Mouse (Mus musculus) layer of hippocampus, adult 2 months (tissue): ENCODE data around the gene Fam234a. TPM values are rescaled to one million over a fixed set of nuclear protein-coding genes. Genes with fewer than 3 reads are reported as not detected.

Source experiments
- DNase-seq, 2 experiments: peaks; one replicate each; pipeline ENCODE4 v3.0.0; 2022; ENCODE audit warnings: low spot score in 2 of 2
- H3K27ac ChIP-seq: fragments of 200-600 bp; 2 replicates; pipeline ENCODE4 v1.8.1; 2022
- H3K4me3 ChIP-seq: fragments of 200-600 bp; 2 replicates; pipeline ENCODE4 v1.8.1; 2022; ENCODE audit warnings: mild to moderate bottlenecking
- CTCF ChIP-seq: fragments of 200-600 bp; conservative IDR thresholded peaks from 2 replicates; pipeline ENCODE4 v1.8.1; 2022; ENCODE audit warnings: antibody characterized with exemption, mild to moderate bottlenecking, moderate library complexity
- total RNA-seq, 2 experiments: library from RNA; stranded (reverse); gene quantifications; 2 replicates each; pipeline ENCODE4 v1.2.3; 2021

Gene Fam234a
- total RNA-seq, 2 experiments from 2014 or later = 18.8 to 21.0 TPM

DNA sequence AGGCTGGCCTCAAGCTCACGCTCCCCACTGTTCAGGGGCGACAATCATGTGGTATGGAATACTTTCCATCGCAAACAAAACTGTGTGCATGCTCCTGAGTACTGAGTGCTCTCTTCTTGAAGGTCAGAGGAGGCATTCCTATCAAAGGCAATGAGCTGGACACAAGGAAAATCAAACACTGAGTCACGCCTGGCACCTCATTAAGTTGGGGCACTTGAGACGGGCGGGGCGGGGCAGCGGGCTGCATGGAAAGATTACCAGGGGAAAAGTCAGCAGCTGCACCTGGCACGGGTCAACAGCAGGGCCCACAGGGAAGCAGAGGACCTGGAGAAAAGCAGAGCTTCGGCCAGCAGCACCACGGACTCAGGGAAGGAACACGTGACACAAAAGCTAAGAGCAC lies 18.9 kb downstream of the Fam234a start:
- DNase-seq = no peak
- Histone ChIP-seq H3K27ac (no peak overlapping the region), H3K4me3 (no peak overlapping the region)
- TF ChIP-seq CTCF = no peak

DNA sequence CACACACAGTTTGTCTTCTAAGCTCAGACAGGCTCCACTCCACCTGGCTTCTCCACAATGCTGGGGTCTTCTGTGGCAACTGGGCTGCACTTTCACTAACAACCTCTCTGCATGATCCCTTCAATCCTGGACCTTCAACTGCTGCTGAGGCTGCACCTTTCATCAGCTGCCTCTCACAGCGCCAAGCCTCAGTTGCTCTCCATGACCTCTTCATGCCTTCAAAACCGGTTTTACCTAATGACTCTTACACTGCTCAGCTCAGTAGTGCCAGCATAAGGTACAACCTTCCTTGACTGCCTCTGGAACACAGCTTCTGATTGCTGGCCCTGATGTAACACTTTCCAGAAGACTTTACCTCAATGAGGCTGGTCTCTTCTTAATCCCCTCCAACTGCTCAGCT lies 22.5 kb downstream of the Fam234a start:
- no peak for DNase-seq
- no peak overlapping the region for H3K4me3 ChIP-seq
- no peak for TF ChIP-seq CTCF
- no peak overlapping the region for H3K27ac ChIP-seq

DNA sequence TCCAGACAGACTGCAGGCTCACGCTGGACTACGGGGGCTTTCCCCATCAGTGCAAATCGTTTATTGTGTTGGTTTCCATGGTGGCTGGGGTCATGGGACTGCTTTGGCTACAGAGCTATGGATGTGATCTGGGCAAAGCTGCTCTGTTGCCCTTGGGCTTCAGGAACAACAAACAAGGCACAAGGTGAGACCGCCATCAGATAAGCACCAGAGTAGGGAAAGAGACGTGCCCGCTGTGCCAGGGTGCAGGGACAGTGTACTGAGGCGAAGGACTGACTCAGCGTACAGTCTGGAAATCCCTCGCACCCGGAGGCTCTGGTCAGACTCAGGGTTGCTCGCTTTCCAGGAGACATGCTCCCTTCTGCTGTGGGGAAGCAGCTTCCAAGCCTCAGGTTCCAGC lies 31.4 kb downstream of the Fam234a start:
- no peak for DNase-seq
- Histone ChIP-seq H3K27ac (no peak overlapping the region), H3K4me3 (no peak overlapping the region)
- TF ChIP-seq CTCF = no peak

GRCm38 (mm10) chr17:26212241-26212640 lies 31.8 kb downstream of the Fam234a start:
- TF ChIP-seq CTCF = no peak
- Histone ChIP-seq H3K4me3 (no peak overlapping the region), H3K27ac (no peak overlapping the region)
- no peak for DNase-seq

GRCm38 (mm10) chr17:26207686-26208085 lies 36.4 kb downstream of the Fam234a start, which contains the start of gene Arhgdig:
TSS of gene Arhgdig (minus strand) at chr17:26207786.
- Histone ChIP-seq H3K4me3 (no peak within 1 kb of the TSS), H3K27ac (no peak within 1 kb of the TSS)
- no peak for TF ChIP-seq CTCF
- no peak for DNase-seq

- no peak overlapping the region for H3K4me3 ChIP-seq
- no peak overlapping the region for H3K27ac ChIP-seq
- DNase-seq = no peak
- TF ChIP-seq CTCF = no peak
Observed at GRCm38 (mm10) chr17:26206392-26206791, 37.6 kb downstream of the Fam234a start.

DNA sequence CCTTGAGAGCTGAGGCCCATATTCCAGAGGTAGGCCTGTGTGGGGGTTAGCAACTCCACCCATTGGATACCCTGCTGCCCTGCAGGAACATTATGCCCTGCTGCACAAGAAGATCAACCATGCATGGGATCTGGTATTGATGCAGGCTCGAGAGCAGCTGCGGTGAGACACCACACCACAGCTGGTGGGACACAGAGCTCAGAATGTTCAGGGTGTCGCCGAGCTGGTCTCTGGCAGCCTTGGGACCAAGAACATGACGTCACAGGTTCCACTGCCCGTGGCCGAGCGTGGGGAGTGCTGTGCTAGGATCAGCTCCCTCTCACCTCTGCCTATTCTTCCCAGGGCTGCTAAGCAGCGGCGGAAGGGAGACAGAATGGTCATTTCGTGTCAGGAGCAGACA lies 39.3 kb downstream of the Fam234a start:
- TF ChIP-seq CTCF = no peak
- Histone ChIP-seq H3K4me3 (no peak overlapping the region), H3K27ac (no peak overlapping the region)
- no peak for DNase-seq

- peak; percentile 43 to 52 for DNase-seq
- Histone ChIP-seq H3K27ac (peak overlapping the region; percentile 74), H3K4me3 (peak overlapping the region; percentile 56)
- no peak for TF ChIP-seq CTCF
Observed at GRCm38 (mm10) chr17:26203321-26203811, 40.7 kb downstream of the Fam234a start.

DNA sequence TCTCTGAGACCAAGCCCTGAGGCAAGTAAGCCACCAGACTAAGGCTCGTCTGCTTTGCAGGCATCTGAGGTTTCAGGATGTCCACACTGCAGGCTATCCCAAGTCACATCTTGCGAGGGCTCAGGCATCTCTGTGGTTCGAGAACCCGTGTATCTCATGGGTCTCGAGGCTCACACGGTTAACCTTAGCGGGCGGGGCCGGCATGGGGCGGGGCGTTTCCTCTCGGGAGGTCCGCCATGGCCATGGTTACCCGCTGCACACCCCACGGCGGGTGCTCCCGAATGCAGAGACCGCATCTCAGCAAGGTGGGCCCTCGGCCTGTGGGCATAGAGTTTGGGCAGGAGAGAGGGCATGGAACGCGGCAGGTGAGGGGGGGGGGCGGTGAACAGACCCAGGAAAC lies 41.3 kb downstream of the Fam234a start, which contains the start of gene Rgs11:
TSS of gene Rgs11 (plus strand) at position 215 of the 400 bp plus-strand sequence.
- DNase-seq = peak in 1 of 2 experiments; percentile 37
- no peak for TF ChIP-seq CTCF
- H3K27ac ChIP-seq = peak within 1 kb of the TSS; percentile 74
- H3K4me3 ChIP-seq = peak within 1 kb of the TSS; percentile 56

DNA sequence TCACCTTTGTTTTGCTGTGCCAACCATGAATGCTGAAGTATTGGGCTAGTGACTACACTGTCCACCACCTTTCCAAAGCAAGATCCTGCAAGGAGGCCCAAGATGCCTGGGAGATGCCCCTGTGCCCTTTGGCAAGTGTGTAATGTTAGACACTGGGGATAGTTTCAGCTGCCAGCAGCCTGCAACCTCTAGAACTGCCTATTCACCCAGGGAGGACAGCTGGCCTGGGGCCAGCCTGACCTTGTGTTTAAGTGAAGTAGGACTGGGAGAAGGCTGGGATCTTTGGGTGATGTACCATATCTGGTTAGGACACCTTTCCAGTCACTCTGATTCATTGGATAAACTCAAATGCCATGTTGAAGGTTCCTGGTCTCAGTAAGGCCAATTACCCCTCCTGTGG lies 42.0 kb downstream of the Fam234a start:
- DNase-seq = no peak
- Histone ChIP-seq H3K27ac (no peak overlapping the region), H3K4me3 (no peak overlapping the region)
- TF ChIP-seq CTCF = no peak

GRCm38 (mm10) chr17:26200831-26201705 lies 43.0 kb downstream of the Fam234a start:
- TF ChIP-seq CTCF = no peak
- Histone ChIP-seq H3K27ac (peak overlapping the region; percentile 70; the same call in 1 of the 2 replicates), H3K4me3 (peak overlapping the region; percentile 64)
- peak in 1 of 2 experiments; percentile 36 for DNase-seq

DNA sequence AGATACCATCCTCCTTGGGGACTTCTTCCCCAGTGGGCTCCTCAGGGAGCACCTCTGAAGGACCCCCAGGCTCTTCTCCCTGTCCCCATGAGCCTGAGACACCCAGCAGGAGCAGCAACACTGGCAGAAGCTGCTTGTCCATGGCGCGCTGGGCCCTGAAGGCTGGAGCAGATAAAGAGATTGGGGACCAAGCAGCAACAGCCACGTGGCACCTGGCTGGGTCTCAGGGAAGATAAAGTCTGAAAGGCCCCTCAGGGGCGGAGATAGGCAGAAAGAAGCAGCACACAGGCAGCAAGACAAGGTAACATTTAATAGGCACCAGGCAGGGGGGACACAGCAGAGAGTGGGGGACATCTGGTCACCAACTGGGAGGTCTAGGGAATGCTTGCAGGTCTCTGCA lies 45.1 kb downstream of the Fam234a start, which contains the start of gene Pdia2:
TSS of gene Pdia2 (minus strand) at position 196 of the 400 bp plus-strand sequence.
- Histone ChIP-seq H3K4me3 (no peak within 1 kb of the TSS), H3K27ac (no peak within 1 kb of the TSS)
- no peak for TF ChIP-seq CTCF
- no peak for DNase-seq

DNA sequence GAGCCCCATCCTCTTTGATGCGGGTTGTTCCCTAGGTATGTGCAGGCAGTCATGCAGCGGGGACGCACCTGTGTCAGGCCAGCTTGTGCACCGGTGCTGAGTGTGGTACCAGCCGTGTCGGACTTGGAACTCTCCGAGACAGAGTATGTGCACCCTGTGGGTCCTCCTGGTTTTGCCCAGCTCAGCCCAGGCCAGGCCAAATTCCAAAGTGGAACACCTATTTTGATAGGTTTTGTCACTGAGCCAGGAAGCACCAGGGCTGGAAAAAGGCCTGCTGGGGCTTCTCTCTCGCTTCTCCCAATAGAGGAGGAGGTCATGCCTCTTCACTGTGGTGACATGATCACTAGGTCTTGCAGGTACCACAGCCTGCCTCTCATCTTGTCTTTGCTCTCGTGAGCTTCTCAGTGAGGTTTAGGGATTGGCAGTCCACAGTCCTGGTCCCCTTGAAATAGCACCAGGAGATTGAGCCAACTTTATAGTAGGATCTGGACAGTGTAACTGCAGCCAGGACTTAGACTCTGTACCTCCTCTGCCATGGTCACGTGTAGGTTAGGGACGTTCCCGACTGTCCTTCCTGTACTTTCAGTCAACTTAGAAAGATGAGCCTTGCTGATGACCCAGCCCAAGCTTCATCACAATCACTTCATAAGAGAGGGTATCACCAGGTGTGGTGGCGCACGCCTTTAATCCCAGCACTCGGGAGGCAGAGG lies 51.4 kb downstream of the Fam234a start:
- H3K27ac ChIP-seq = no peak overlapping the region
- DNase-seq = no peak
- H3K4me3 ChIP-seq = no peak overlapping the region
- TF ChIP-seq CTCF = no peak
